Mouse (Mus musculus): ENCODE results near the gene Gm10282. TPM values are rescaled to one million over a fixed set of nuclear protein-coding genes. Genes with fewer than 3 reads are reported as not detected.

Gm10282 gene
- total RNA-seq (2023): 10 to 100 TPM; 15.0 to 16.2 TPM

DNA sequence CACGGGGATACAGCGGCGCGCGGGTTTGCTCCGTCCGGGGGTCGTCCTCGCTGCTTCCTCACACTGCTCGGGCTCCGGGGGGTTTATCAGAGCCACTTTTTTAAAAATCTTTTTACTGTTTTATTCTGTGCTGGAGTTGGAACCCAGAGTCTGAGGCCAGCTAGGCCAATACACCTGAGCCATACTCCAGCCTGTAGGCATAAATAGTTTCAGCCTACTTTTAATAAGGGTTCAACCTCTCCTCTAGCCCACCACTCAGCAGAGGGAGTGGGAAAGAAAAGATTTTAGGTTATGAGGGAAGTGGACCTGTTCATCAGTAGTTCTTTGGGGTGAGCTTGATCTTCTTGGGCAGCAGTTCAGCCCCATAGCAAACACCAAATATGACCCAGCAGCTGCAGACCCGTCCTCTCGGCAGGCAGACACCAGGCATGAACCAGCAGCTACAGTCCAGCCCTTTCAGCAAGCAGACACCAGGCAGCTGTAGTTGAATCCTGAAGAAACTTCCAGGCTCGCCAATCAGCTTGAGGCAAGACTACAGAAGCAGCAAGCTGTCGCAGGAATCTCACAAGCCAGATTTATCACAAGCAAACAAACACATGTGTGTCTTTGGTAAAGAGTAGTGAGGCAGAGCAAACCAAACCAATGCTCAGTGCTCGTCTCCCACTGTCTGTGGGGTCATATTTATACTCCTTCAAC lies at the start of gene Gm10282:
Gene Gm10282, minus strand, starts transcription at position 51 of the 696 bp plus-strand sequence.

GRCm38 (mm10) chr8:72318801-72319322 lies 13.8 kb upstream of the Gm10282 start, which contains the start of gene Klf2:
Gene Klf2 (plus strand): TSS chr8:72319033.

Other genes starting within 250 kb of the Gm10282 start
- gene Olfr373, start 222.1 kb downstream of the Gm10282 start, total RNA-seq (2023): under 1 TPM; 0.26 to 0.53 TPM
- under 1 TPM; 0.15 to 0.59 TPM for gene Olfr374, start 198.2 kb downstream of the Gm10282 start, total RNA-seq (2023)
- gene Tpm4, start 170.3 kb downstream of the Gm10282 start, total RNA-seq (2023): 100 to 1,000 TPM; 140 to 169 TPM
- 100 to 1,000 TPM; 141 to 173 TPM for gene Rab8a, start 144.1 kb downstream of the Gm10282 start, total RNA-seq (2023)
- 10 to 100 TPM; 18.3 to 20.0 TPM for gene Hsh2d, start 115.6 kb downstream of the Gm10282 start, total RNA-seq (2023)
- gene Cib3, start 92.4 kb downstream of the Gm10282 start, total RNA-seq (2023): 1 to 10 TPM in 1 of 2 experiments, not detected in 1; 1.5 TPM
- gene Gm11034, start 91.6 kb downstream of the Gm10282 start, total RNA-seq (2023): not detected
- gene Fam32a, start 85.5 kb downstream of the Gm10282 start, total RNA-seq (2023): 10 to 100 TPM; 54.1 to 54.9 TPM
- 100 to 1,000 TPM; 117 to 124 TPM for gene Ap1m1, start 65.2 kb downstream of the Gm10282 start, total RNA-seq (2023)
- 1,000 to 10,000 TPM in 1 of 2 experiments, 100 to 1,000 TPM in 1; 952 to 1,053 TPM for gene Klf2, start 13.8 kb upstream of the Gm10282 start, total RNA-seq (2023)
- 100 to 1,000 TPM; 106 to 110 TPM for gene Eps15l1, start 116.2 kb upstream of the Gm10282 start, total RNA-seq (2023)
- under 1 TPM; 0.33 to 0.52 TPM for gene Calr3, start 138.6 kb upstream of the Gm10282 start, total RNA-seq (2023)
- gene 1700030K09Rik, start 138.6 kb upstream of the Gm10282 start, total RNA-seq (2023): 1 to 10 TPM; 5.7 to 6.7 TPM
- gene Cherp, start 170.0 kb upstream of the Gm10282 start, total RNA-seq (2023): 100 to 1,000 TPM; 114 to 129 TPM
- 10 to 100 TPM; 64.2 to 69.5 TPM for gene Slc35e1, start 187.4 kb upstream of the Gm10282 start, total RNA-seq (2023)
- 10 to 100 TPM; 17.8 to 18.6 TPM for gene Med26, start 243.0 kb upstream of the Gm10282 start, total RNA-seq (2023)